Mouse (Mus musculus) brain, adult 2 months (tissue): ENCODE results near the gene Sco1.
"Not testable (repeated sequence)": the region's sequence is repeated elsewhere in the genome, so short reads cannot be mapped to it uniquely, and the experiment has no call there.

Source experiments
- DNase-seq: peaks from one replicate; pipeline ENCODE4 v3.0.0; 2011; ENCODE audit warnings: low read depth, low spot score

Gene Sco1

DNA sequence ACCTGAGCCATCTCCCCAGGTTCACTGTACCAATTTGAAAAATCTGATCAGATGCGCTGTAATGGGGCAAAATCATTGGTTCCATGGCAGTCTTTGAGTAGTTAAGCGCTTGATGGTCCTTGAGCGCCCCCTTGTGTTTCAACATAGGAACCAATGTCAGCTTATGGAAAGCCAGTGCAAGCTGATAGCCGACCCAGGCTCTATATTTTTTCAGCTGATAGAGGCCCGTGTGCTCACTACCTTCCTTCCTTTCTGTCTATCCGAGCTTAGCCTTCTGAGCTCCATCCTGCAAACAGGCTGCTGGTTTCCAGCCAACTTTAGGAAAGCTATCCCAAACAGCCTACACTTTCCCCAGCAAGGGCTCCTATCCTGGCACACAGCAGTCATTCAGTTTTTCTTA, 33.0 kb downstream of the Sco1 start:
- DNase-seq, result peak; percentile 92

DNA sequence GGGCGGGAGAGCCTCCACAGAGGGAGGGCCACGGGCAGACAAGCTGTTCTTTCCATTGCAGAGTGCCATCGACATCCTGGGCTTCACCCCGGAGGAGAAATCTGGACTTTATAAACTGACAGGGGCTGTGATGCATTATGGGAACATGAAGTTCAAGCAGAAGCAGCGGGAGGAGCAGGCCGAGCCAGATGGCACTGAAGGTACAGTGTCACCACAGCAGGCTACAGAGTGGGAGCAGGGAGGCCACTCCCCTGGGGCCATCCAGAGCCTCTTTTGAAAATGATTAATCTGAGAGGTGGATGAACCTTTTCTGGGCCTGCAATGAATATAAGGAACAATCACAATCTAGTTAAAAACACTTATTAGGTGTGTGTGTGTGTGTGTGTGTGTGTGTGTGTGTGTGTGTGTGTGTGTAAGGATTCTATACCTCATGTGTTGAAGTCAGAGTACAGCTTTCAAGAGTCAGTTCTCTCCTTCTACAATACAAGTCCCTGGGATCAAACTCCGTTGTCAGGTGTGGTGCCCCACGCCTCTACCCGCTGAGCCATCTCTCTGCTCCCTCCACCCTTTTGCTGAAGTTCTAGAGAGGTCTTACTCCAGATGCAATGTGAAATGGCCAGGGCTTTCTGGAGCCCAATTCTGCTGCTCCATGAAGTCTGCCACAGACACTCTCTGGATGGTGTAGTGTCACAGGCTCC, 34.1 kb downstream of the Sco1 start:
- no peak for DNase-seq

DNA sequence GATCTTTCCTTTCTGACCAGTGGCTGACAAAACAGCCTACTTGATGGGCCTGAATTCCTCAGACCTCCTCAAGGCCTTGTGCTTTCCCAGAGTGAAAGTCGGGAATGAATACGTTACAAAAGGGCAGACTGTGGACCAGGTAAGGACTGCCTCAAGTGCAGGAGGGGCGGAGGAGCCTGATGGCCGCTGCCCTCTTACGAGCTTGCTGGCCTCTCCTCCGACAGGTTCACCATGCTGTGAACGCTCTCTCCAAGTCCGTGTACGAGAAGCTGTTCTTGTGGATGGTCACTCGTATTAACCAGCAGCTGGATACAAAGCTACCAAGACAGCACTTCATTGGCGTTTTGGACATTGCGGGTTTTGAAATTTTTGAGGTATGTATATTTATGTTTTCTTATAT, 34.8 kb downstream of the Sco1 start:
- DNase-seq, result no peak

DNA sequence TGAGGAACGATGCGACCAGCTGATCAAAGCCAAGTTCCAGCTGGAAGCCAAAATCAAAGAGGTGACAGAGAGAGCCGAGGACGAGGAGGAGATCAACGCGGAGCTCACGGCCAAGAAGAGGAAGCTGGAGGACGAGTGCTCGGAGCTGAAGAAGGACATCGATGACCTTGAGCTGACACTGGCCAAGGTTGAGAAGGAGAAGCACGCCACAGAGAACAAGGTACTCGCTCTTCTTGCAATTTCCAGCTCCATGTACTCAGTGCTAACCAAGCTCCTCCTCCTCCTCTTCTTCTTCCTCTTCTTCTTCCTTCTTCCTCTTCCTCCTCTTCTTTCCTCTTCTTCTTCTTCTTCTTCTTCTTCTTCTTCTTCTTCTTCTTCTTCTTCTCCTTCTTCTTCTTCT, 39.9 kb downstream of the Sco1 start:
- not testable (repeated sequence) for DNase-seq

DNA sequence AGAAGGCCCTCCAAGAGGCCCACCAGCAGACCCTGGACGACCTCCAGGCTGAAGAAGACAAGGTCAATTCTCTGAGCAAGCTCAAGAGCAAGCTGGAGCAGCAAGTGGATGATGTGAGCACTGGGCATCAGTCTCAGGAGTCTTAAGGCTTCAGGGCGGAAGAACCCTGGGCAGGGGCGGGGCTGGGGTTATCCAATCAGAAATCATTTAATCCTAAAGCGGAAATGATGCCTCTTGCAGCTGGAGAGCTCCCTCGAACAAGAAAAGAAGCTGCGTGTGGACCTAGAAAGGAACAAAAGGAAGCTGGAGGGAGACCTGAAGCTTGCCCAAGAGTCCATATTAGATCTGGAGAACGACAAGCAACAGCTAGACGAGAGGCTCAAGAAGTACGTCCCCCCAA, 40.7 kb downstream of the Sco1 start:
- DNase-seq, result no peak

DNA sequence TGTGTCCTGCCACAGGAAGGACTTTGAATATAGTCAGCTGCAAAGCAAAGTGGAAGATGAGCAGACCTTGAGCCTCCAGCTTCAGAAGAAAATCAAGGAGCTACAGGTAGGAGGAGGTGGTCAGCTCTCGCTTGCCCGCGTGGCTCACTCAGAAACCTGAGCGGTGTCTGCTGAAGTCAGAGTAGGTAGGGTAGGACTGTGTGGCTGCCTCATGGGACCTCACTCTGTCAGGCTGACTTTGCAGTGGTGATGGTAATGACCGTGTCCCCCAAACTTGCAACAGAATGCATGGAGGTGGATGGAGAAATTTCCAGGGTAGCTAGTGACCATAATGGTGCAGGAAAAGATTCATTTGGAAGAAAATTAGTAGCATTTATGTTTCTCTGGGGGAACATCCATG, 41.2 kb downstream of the Sco1 start:
- DNase-seq, result no peak

DNA sequence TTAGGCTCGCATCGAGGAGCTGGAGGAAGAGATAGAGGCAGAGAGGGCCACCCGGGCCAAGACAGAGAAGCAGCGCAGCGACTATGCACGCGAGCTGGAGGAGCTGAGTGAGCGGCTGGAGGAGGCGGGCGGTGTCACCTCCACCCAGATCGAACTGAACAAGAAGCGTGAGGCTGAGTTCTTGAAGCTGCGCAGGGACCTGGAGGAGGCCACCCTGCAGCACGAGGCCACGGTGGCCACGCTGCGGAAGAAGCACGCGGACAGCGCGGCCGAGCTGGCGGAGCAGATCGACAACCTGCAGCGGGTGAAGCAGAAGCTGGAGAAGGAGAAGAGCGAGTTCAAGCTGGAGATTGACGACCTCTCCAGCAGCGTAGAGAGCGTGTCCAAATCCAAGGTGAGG, 42.0 kb downstream of the Sco1 start:
- DNase-seq, result no peak

DNA sequence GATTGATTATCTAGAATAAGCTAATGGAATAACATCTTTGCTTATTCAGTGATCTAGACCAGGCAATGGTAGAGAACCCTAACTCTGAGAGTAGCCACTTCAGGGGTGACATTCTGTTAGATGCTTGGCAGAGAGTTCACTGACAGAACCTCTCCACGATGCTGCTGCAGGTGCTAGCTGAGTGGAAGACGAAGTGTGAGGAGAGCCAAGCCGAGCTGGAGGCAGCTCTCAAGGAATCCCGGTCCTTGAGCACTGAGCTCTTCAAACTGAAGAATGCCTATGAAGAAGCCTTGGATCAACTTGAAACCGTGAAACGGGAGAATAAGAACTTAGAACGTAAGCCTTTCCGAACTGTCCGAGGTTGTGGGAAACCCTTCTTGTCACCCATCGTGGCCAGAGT, 45.2 kb downstream of the Sco1 start:
- no peak for DNase-seq

DNA sequence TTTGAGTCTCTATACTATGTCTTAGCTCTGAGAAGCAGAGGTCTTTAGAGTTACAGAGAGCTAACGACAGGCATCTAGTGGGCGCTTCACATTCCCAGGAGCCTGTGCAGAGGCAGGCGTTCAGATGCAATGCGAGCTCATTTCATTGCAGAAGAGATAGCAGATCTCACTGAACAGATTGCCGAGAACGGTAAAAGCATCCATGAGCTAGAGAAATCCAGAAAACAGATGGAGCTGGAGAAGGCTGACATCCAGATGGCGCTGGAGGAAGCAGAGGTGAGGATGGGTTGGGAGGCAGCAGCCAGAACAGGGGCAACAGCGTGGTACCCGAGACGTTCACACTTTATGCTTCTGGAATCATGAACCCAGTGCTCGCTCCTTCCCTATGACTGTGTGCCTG, 46.0 kb downstream of the Sco1 start:
- peak; percentile 89 for DNase-seq

DNA sequence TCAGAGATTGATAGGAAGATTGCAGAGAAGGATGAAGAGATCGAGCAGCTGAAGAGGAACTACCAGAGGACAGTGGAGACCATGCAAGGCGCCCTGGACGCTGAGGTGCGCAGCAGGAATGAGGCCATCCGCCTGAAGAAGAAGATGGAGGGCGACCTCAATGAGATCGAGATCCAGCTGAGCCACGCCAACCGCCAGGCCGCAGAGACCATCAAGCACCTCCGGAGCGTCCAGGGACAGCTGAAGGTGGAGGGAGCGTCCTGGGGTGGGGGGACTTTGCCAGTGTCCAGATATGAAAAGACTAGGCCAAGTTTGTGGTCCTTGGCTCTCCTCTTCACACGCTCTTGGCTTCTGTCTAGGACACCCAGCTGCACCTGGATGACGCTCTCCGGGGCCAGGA, 46.8 kb downstream of the Sco1 start:
- DNase-seq, result no peak

DNA sequence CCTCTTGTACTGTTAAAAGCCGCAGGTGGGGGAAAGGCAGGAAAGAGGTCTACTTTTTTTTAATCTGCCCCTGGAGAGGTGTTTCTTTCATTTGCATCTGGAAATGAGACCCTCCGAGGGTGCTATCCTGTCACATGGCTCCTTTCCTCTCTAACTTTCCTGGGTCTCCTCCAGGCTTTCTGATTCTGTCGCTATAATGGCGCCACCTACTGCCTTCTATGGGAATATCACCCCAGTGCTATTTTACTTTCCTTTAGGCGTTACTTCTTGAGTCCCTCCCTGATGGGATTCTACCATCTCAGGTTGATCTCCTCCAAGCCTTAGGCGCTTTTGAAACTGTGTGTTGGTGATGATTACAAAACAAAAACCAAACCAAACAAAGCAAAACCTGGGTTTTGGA, 47.7 kb downstream of the Sco1 start:
- peak; percentile 41 for DNase-seq

DNA sequence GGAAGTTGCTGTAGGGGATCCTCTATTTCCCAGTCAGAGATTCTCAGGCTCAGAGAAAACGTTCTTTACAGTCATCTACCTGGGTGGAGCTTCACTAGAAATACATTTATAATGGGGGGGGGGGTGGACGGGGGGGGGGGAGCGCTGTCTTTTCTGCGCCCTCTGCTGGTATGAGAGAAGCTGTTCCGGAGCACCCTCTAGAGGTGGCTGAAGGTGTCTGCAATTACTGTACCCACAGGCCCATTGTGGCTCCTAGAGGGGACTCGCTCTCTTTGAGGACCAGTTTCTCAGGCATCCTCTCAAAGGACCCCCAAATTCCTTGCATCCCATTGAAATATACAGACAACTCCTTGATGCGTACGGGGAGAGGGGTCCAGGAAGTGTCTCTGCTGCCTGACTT, 49.2 kb downstream of the Sco1 start:
- DNase-seq, result peak; percentile 68

DNA sequence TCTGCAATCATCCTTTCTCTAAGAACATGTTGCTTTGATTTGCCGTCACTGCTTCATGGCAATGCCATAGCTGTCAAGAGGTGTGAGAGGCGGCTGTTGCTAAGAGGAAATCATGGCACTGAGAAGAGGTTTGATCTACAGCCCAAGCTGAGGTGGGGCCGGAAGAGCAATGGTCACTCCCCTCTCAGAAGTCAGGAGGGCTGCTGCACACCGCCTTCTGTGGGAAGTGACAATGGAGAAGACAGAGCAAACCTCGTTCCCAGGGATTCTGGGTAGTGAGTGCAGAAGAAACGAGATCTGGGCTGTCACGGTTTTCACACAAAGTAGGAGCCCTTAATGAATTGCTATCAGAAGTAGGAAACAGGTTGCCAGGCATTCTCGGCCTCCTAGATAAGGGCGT, 50.8 kb downstream of the Sco1 start:
- DNase-seq, result no peak

DNA sequence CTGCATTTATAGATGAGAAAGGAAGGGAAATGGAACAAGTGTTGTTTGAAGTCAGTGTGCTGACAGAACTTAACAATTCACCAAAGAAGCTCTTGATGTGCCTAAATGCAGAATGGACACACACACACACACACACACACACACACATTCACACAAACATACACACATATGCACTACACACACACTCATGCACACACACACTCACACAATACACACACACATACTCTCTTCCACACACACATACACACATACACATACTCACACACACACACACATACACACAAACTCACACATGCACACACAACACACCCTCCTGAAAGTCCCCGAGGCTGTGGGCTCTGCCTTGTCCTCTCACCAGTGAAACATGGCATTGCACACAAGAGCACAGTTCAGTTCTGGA, 51.8 kb downstream of the Sco1 start:
- DNase-seq, result no peak

DNA sequence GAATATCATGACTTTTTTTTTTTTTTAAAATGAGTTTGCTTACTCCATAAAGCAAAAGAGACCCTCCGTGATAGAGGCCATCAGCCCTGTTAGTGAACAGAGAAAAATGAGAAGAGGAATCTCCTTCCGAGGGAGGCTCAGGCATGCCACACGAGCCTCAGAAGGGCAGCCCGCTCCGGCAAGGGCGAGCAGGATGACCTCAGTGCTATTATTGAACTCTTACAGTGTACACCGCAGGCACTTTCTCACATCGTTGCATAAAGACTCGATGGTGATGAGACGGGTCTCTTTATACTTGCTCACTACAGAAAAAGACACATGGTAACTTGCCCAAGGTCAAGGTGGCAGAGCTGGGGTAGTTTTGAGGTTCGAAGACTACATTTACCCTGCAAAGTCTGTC, 52.2 kb downstream of the Sco1 start:
- no peak for DNase-seq

DNA sequence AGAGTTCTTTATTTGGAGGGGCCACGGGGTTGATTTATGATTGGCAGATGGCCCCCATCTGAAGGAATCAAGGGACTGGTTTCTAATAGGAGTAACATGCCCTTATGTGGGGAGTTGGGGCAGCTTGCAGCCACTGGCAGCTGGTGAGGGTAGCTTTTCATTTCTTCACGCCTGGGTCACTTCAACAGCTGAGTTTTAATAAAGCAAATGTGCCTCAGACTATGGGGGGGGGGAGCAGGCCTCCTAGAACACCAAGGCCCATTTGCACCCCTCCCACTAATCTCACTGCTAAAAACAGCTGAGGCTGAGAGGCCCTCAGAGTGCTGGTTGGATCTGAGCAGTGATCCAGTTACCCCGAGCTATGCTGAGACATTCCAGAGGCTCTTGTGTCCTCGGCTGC, 53.2 kb downstream of the Sco1 start:
- no peak for DNase-seq

DNA sequence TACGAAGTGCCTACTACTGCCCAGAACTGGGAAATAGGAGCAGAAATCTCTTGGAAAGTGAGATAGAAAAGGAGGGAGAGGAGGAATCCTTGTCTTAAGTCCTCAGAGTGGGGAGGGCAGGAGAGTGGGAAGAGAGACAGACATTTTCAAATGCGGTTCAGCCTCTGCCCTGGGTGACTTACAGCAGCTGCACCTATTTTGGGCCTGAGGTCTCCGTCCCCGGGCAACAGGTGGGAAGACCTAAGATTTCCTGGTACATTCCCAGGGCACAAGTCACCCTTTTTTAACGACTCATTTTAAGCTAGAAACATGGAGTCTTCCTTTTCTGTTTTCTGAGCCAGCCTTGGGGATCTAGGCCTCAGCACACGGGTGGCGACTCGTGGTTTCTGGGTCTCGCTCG, 54.5 kb downstream of the Sco1 start:
- DNase-seq, result no peak

DNA sequence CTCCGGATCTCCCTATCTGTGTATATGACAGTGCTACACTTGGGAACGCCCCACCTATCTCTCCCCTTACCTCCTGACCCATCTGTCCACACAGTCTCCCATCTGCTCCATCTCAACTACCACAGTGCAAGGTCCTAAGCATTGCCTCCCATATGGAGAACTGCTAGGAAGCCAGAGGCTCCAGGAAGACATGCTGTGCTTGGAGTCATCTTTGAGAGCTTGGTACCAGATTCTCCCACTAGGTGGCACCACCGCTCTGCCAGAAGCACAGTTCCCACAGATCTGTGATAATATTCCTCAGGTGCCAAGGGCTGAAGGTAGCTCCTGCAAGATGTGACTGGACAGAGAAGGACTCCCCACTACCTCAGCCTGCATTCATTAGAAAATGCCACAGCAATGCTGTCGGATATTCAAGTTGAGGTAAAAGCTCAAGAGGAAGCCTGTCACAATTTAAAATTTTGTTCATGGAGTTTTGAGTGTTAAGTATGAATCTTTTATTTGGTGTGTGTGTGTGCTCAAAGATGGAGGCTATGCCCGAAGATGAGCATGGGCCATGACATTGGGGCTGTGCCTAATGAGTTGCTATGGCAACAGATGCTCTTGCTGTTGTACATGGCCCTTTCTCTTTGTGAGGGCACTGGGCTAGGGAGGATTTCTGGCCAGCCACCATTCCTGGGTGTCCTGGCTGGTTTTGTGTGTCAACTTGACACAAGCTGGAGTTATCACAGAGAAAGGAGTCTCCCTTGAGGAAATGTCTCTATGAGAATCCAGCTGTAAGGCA, 57.9 kb downstream of the Sco1 start:
- peak; percentile 97 for DNase-seq

DNA sequence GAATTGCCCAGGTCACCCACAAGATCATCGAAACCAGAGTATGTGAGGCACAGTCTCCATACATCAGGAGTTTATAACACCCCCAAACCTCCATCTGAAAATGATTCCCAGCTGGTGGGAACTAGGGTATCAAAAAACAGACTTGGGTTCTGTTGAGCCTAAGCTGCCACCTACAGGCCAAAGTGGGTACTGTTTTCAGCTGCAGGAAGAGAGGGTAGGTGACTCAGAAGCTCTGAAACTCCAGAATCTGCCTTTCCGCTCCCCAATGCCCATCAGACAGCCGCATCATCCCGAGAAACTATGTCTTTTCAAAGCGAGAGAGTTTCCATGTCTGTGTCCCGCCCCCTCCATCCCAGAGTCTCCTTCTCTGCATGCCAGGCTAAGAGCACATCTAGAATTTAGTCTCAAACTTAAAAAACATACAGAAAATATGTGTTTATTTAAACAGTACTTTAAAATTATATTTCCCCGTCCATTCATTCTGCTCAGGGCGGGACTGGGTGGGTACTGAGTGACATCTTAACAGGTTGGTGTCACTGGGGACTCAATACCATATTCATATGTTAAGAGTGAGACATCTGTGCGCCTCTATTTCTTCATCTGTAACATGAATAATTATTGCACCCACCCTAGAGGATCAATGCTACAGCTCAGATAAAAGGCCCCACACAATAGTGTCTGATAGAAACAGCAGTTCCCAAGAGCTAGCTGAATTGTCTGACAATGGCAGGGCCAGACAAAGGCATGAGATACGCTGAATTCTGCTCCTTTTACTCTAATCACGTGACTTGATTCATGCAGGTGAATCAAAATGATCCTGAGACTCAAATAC, 59.8 kb downstream of the Sco1 start:
- DNase-seq, result peak; percentile 87

DNA sequence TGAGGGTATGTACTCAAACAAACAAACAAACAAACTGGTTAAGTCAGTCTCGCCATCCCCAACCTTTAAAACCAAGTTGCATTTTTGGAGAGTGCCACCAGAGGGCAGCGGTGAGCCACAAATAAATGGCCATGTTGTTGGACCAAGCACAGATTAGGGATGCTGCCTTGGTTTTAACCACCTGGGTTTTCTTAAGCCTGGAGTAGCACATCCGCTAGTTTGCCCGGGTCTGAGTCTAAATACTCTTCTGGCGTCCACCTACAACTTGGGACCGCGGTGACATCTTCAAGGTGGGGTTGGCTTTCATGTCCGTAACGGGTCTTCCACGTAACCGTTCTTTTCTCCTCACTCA, 60.4 kb downstream of the Sco1 start:
- peak; percentile 78 for DNase-seq

DNA sequence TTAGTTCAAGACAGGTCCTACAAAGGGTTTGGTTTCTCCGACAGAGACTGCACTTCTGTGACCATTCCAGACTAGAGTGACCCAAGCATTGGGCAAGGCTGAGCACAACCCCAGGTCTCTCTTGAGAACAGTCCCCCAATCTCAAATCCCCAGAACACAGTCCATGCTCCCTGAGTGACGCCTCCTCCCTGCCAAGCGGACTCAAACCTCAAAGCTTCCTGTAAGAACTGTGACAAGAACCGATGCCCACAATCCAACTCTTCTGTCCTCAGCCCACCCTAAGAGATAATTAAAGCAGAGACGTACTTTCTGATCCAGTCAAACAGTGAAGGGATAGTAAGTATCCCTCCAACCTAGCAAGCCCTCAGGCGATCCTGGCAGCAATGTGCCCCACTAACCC, 60.9 kb downstream of the Sco1 start:
- no peak for DNase-seq

DNA sequence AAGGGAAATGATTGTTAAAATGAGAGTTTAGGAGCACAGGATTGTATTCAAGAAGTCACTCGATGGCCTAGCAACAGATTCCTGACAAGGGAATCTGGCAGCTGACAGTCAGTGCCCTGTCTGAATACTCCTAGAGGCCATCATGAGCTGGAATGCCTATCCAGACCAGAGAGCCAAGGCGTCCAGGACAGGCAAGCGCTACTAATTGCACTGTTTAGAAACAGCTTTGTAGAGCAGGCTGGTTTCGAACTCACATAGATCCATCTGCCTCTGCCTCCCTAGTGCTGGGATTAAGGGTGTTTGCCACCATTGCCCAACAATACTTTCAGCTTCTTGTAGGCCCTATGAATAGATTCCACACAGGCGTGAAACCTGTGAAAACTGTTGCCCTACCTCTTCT, 61.8 kb downstream of the Sco1 start:
- no peak for DNase-seq

DNA sequence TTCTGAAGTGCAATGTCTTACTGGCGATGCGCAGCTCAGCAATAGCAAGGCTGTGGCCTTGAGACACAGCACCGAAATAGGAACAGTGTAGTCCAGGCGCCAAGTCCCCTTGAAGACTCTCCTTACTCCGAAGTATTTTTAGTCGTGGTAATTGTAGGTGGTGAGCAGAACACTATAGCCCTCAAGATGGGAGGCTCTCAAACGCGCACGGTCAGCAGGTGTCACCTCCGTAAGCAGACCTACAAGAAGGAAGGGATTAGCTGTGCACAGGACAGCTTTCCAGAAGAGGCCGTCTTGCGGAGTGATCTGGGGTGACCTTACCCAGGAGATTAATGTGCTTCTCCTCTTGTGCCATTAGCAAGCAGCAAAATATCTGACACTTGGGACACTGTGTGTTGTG, 62.4 kb downstream of the Sco1 start:
- DNase-seq, result no peak
